Mouse (Mus musculus) testis, adult 2 months (tissue): ENCODE results near the gene Entpd7. TPM values are rescaled to one million over a fixed set of nuclear protein-coding genes. Genes with fewer than 3 reads are reported as not detected.
A peak's percentile ranks its signal among the peaks of the same experiment; 100 is the strongest.

Experiments used
- H3K27ac ChIP-seq: fragments of 200-500 bp; 2 replicates; pipeline ENCODE4 v1.5.1; 2012; ENCODE audit warnings: low read depth, low read length; ENCODE audit not compliant: control insufficient read depth, insufficient read depth
- H3K27me3 ChIP-seq: fragments of 200-500 bp; 2 replicates; pipeline ENCODE4 v1.6.1; 2012; ENCODE audit warnings: mild to moderate bottlenecking, low read length, moderate library complexity; ENCODE audit not compliant: control insufficient read depth, insufficient read depth
- H3K36me3 ChIP-seq: fragments of 200-500 bp; 2 replicates; pipeline ENCODE4 v1.6.1; 2012; ENCODE audit warnings: mild to moderate bottlenecking, low read length; ENCODE audit not compliant: control insufficient read depth, insufficient read depth
- H3K4me1 ChIP-seq: fragments of 200-500 bp; 2 replicates; pipeline ENCODE4 v1.6.1; 2012; ENCODE audit warnings: low read length; ENCODE audit not compliant: control insufficient read depth, insufficient read depth
- H3K4me3 ChIP-seq: fragments of 200-500 bp; 2 replicates; pipeline ENCODE4 v1.5.1; 2012; ENCODE audit warnings: low read depth, mild to moderate bottlenecking, low read length, moderate library complexity, mixed read lengths; ENCODE audit not compliant: control insufficient read depth
- CTCF ChIP-seq: fragments of 200-500 bp; IDR thresholded peaks from 2 replicates; pipeline ENCODE4 v1.5.1; 2012; ENCODE audit warnings: low read depth, mild to moderate bottlenecking, inconsistent platforms, low read length, moderate library complexity; ENCODE audit not compliant: control insufficient read depth, insufficient read depth, insufficient replicate concordance
- POLR2A ChIP-seq: fragments of 200-500 bp; IDR thresholded peaks from 2 replicates; pipeline ENCODE4 v1.6.1; 2012; ENCODE audit warnings: low read depth, mild to moderate bottlenecking, inconsistent platforms, low read length, moderate library complexity; ENCODE audit not compliant: control insufficient read depth
- polyA plus RNA-seq: library from polyadenylated mRNA; depleted of rRNA; stranded (reverse); fragments of >200 nt; gene quantifications from 2 replicates; pipeline ENCODE4 v1.2.3, GENCODE M21; 2012

The Entpd7 gene
- polyA plus RNA-seq, 1 experiment = 1.5 TPM

- no peaks in the 10 kb centered on the region for H3K36me3 ChIP-seq
- no peaks in the 10 kb centered on the region for H3K4me1 ChIP-seq
- TF ChIP-seq POLR2A = no peak
- no peaks in the 10 kb centered on the region for H3K27me3 ChIP-seq
- H3K27ac ChIP-seq = no peak overlapping the region
- H3K4me3 ChIP-seq = no peak overlapping the region
Observed at GRCm38 (mm10) chr19:43651241-43651785, 38.2 kb upstream of the Entpd7 start.

GRCm38 (mm10) chr19:43655735-43656492 lies 33.6 kb upstream of the Entpd7 start:
- Histone ChIP-seq H3K4me1 (no peaks in the 10 kb centered on the region), H3K27me3 (no peaks in the 10 kb centered on the region), H3K27ac (no peak overlapping the region), H3K4me3 (no peak overlapping the region), H3K36me3 (no peaks in the 10 kb centered on the region)
- peak; percentile 62; the same call in 1 of the 2 replicates for TF ChIP-seq CTCF
- TF ChIP-seq POLR2A = no peak

DNA sequence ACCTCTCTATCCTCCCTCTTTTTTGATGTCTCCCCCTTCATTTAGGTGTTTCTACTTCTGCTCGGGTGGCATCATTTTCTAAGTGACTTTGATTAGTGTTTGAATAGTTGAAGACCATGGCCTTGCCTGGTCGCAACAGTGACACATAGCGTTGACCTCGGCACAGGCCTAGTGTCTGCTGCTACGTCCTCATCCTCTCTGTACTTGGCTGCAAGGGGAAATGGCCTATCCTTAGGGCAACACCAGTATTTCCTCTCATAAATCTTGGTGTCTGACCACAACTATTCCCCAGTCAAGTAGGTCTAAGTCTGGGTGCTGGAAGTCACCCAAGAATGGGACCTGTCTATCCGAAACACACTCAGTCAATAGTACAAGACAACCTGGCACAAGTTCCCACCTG lies 29.8 kb upstream of the Entpd7 start:
- Histone ChIP-seq H3K4me3 (no peak overlapping the region), H3K4me1 (no peaks in the 10 kb centered on the region), H3K36me3 (no peaks in the 10 kb centered on the region; the same call in 1 of the 2 replicates), H3K27me3 (no peaks in the 10 kb centered on the region), H3K27ac (no peak overlapping the region)
- TF ChIP-seq POLR2A = no peak
- no peak for TF ChIP-seq CTCF

- Histone ChIP-seq H3K4me3 (no peak overlapping the region), H3K27me3 (no peaks in the 10 kb centered on the region), H3K36me3 (no peaks in the 10 kb centered on the region; the same call in 1 of the 2 replicates), H3K4me1 (no peaks in the 10 kb centered on the region), H3K27ac (no peak overlapping the region)
- TF ChIP-seq POLR2A = no peak
- TF ChIP-seq CTCF = no peak
Observed at GRCm38 (mm10) chr19:43660774-43661173, 28.7 kb upstream of the Entpd7 start.

DNA sequence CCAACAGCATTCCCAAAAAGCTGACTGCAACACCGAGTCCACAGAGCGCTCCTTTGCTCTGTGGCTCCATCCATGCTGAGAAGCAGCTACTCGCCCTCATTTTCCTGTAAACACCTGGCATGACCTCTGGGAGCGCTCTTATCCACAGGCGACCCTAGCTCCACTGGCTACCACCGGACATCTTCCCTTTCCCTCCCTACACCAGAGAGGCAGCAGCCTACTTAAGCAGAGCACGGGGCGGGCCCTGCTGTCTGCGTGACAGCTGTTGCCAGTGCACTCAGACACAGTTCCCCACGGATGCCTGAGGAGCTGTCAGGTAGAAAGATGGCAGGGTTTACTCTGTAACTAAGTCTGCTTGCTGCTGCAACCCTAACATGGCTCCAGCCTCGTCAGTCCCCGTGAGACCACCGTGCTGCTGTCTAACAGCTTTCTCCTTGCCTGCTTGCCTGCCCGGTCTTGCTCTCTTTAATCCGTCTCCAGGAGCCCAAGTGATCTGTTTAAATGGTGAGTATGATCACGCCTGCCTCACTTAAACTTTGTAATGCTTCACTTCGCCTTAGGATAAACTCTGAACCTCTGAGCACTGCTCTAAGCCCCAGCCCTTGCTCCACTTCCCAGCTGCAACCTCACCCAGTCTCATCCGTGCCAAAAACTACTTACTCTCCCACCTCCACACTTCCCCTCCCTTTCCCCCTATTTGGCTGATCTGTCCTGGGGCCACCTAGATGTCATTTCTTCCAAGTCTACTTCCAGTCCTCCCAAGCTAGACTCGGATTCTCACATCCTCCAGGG lies 27.1 kb upstream of the Entpd7 start:
- Histone ChIP-seq H3K4me1 (peaks cover 3% of the 10 kb centered on the region; the same call in 1 of the 2 replicates), H3K4me3 (no peak overlapping the region), H3K36me3 (no peaks in the 10 kb centered on the region; the same call in 1 of the 2 replicates), H3K27me3 (no peaks in the 10 kb centered on the region), H3K27ac (no peak overlapping the region)
- TF ChIP-seq POLR2A (no peak), CTCF (peak; percentile 19; the same call in 1 of the 2 replicates)

GRCm38 (mm10) chr19:43663471-43663870 lies 26.0 kb upstream of the Entpd7 start:
- peaks cover 3% of the 10 kb centered on the region; the same call in 1 of the 2 replicates for H3K4me1 ChIP-seq
- TF ChIP-seq CTCF (no peak), POLR2A (no peak)
- H3K4me3 ChIP-seq = no peak overlapping the region
- H3K27ac ChIP-seq = no peak overlapping the region
- no peaks in the 10 kb centered on the region for H3K27me3 ChIP-seq
- no peaks in the 10 kb centered on the region; the same call in 1 of the 2 replicates for H3K36me3 ChIP-seq
